Mouse (Mus musculus): ENCODE data around the gene Snx33.
"Not testable (repeated sequence)": the region's sequence is repeated elsewhere in the genome, so short reads cannot be mapped to it uniquely, and the experiment has no call there.

Snx33 gene

GRCm38 (mm10) chr9:56928041-56928811, at the start of gene Snx33:
Gene Snx33, minus strand, starts transcription at chr9:56928371.
- in situ Hi-C loops (cut with MboI; ENCODE audit: low pct_unique_long_range_greater_than_20kb in 1 of 2, low sequenced_read_pairs in 2 of 2, unreplicated experiment in 1 of 2) = no loop called here

- in situ Hi-C loops (cut with MboI; ENCODE audit: low pct_unique_long_range_greater_than_20kb in 1 of 2, low sequenced_read_pairs in 2 of 2, unreplicated experiment in 1 of 2) = no loop called here
These were observed 47.0 kb upstream of the Snx33 start for GRCm38 (mm10) chr9:56975199-56975598.

- in situ Hi-C loops (cut with MboI; ENCODE audit: low pct_unique_long_range_greater_than_20kb in 1 of 2, low sequenced_read_pairs in 2 of 2, unreplicated experiment in 1 of 2) = no loop called here
These were observed 45.9 kb upstream of the Snx33 start for GRCm38 (mm10) chr9:56973960-56974524.

- in situ Hi-C loops (cut with MboI; ENCODE audit: low pct_unique_long_range_greater_than_20kb in 1 of 2, low sequenced_read_pairs in 2 of 2, unreplicated experiment in 1 of 2) = no loop called here
These were observed 42.0 kb upstream of the Snx33 start for GRCm38 (mm10) chr9:56970158-56970557.

GRCm38 (mm10) chr9:56961591-56961990, 33.4 kb upstream of the Snx33 start:
- in situ Hi-C loops (cut with MboI; ENCODE audit: low pct_unique_long_range_greater_than_20kb in 1 of 2, low sequenced_read_pairs in 2 of 2, unreplicated experiment in 1 of 2) = no loop called here

GRCm38 (mm10) chr9:56958689-56959088, 30.5 kb upstream of the Snx33 start:
- in situ Hi-C loops (cut with MboI; ENCODE audit: low pct_unique_long_range_greater_than_20kb in 1 of 2, low sequenced_read_pairs in 2 of 2, unreplicated experiment in 1 of 2) = no loop called here

- in situ Hi-C loops (cut with MboI; ENCODE audit: low pct_unique_long_range_greater_than_20kb in 1 of 2, low sequenced_read_pairs in 2 of 2, unreplicated experiment in 1 of 2) = no loop called here
These were observed 28.9 kb upstream of the Snx33 start for GRCm38 (mm10) chr9:56956966-56957675.

- in situ Hi-C loops (cut with MboI; ENCODE audit: low pct_unique_long_range_greater_than_20kb in 1 of 2, low sequenced_read_pairs in 2 of 2, unreplicated experiment in 1 of 2) = no loop called here
These were observed 25.4 kb upstream of the Snx33 start for GRCm38 (mm10) chr9:56953562-56953961.

- in situ Hi-C loops (cut with MboI; ENCODE audit: low pct_unique_long_range_greater_than_20kb in 1 of 2, low sequenced_read_pairs in 2 of 2, unreplicated experiment in 1 of 2) = no loop called here
These were observed 22.5 kb upstream of the Snx33 start, which contains the start of gene Snupn for GRCm38 (mm10) chr9:56950414-56951400. Gene Snupn, plus strand, starts transcription at chr9:56950878.

GRCm38 (mm10) chr9:56949767-56950166, 21.6 kb upstream of the Snx33 start:
- in situ Hi-C loops (cut with MboI; ENCODE audit: low pct_unique_long_range_greater_than_20kb in 1 of 2, low sequenced_read_pairs in 2 of 2, unreplicated experiment in 1 of 2) = no loop called here

- in situ Hi-C loops (cut with MboI; ENCODE audit: low pct_unique_long_range_greater_than_20kb in 1 of 2, low sequenced_read_pairs in 2 of 2, unreplicated experiment in 1 of 2) = not testable (repeated sequence)
These were observed 20.5 kb upstream of the Snx33 start for GRCm38 (mm10) chr9:56948699-56949098.

GRCm38 (mm10) chr9:56947481-56947880, 19.3 kb upstream of the Snx33 start:
- in situ Hi-C loops (cut with MboI; ENCODE audit: low pct_unique_long_range_greater_than_20kb in 1 of 2, low sequenced_read_pairs in 2 of 2, unreplicated experiment in 1 of 2) = not testable (repeated sequence)

- in situ Hi-C loops (cut with MboI; ENCODE audit: low pct_unique_long_range_greater_than_20kb in 1 of 2, low sequenced_read_pairs in 2 of 2, unreplicated experiment in 1 of 2) = no loop called here
These were observed 10.2 kb upstream of the Snx33 start for GRCm38 (mm10) chr9:56938374-56938773.

- in situ Hi-C loops (cut with MboI; ENCODE audit: low pct_unique_long_range_greater_than_20kb in 1 of 2, low sequenced_read_pairs in 2 of 2, unreplicated experiment in 1 of 2) = no loop called here
These were observed 9.3 kb upstream of the Snx33 start, which contains the start of gene Imp3 for GRCm38 (mm10) chr9:56937223-56938160. Gene Imp3, plus strand, starts transcription at chr9:56937475.

- in situ Hi-C loops (cut with MboI; ENCODE audit: low pct_unique_long_range_greater_than_20kb in 1 of 2, low sequenced_read_pairs in 2 of 2, unreplicated experiment in 1 of 2) = no loop called here
These were observed 8.7 kb upstream of the Snx33 start for GRCm38 (mm10) chr9:56936861-56937222.

GRCm38 (mm10) chr9:56930556-56930955, 2.4 kb upstream of the Snx33 start:
- in situ Hi-C loops (cut with MboI; ENCODE audit: low pct_unique_long_range_greater_than_20kb in 1 of 2, low sequenced_read_pairs in 2 of 2, unreplicated experiment in 1 of 2) = no loop called here

GRCm38 (mm10) chr9:56929496-56929895, 1.3 kb upstream of the Snx33 start:
- in situ Hi-C loops (cut with MboI; ENCODE audit: low pct_unique_long_range_greater_than_20kb in 1 of 2, low sequenced_read_pairs in 2 of 2, unreplicated experiment in 1 of 2) = no loop called here
